Mouse (Mus musculus) neural tube, embryonic 14.5 days (tissue): ENCODE measurements around the gene Sfxn2. TPM values are rescaled to one million over a fixed set of nuclear protein-coding genes. Genes with fewer than 3 reads are reported as not detected.

Experiments used
- ATAC-seq: fragments of 200-750 bp; cut with Nextera tagmentation; 2 replicates; pipeline ENCODE4 v1.8.0; 2017; ENCODE audit warnings: low read depth, mild to moderate bottlenecking, moderate TSS enrichment, moderate library complexity
- H3K27ac ChIP-seq: fragments of 300-500 bp; sonication (generic); 2 replicates; pipeline ENCODE4 v1.5.1; 2014; ENCODE audit warnings: low read depth, mild to moderate bottlenecking, control low read depth, low read length, moderate library complexity, mixed read lengths
- H3K27me3 ChIP-seq: fragments of 300-500 bp; sonication (generic); 2 replicates; pipeline ENCODE4 v1.6.1; 2014; ENCODE audit warnings: low read length; ENCODE audit not compliant: control insufficient read depth, insufficient read depth
- H3K36me3 ChIP-seq: fragments of 300-500 bp; sonication (generic); 2 replicates; pipeline ENCODE4 v1.6.1; 2014; ENCODE audit warnings: low read length, mixed read lengths; ENCODE audit not compliant: control insufficient read depth, insufficient read depth
- H3K4me1 ChIP-seq: fragments of 300-500 bp; sonication (generic); 2 replicates; pipeline ENCODE4 v1.6.1; 2014; ENCODE audit warnings: low read length; ENCODE audit not compliant: control insufficient read depth, insufficient read depth
- H3K4me2 ChIP-seq: fragments of 300-500 bp; sonication (generic); 2 replicates; pipeline ENCODE4 v1.6.1; 2014; ENCODE audit warnings: mild to moderate bottlenecking, low read depth, low read length, control low read depth
- H3K4me3 ChIP-seq: fragments of 300-500 bp; sonication (generic); 2 replicates; pipeline ENCODE4 v1.5.1; 2014; ENCODE audit warnings: low read depth, low read length, control low read depth, mixed read lengths
- H3K9ac ChIP-seq: fragments of 300-500 bp; sonication (generic); replicated peaks from 2 replicates; pipeline ENCODE4 v1.6.1; 2014; ENCODE audit warnings: low read depth, mild to moderate bottlenecking, control low read depth, low read length, mixed read lengths
- H3K9me3 ChIP-seq: fragments of 300-500 bp; sonication (generic); 2 replicates; pipeline ENCODE4 v1.6.1; 2016; ENCODE audit warnings: low read length; ENCODE audit not compliant: control insufficient read depth
- WGBS: fragments of 180-500 bp; shearing (Covaris S2); extraction: QIAGEN DNeasy Blood & Tissue Kit; methylation state at CpG from one replicate; pipeline ENCODE4 v1.1.7; 2014; 5-methylcytosine and 5-hydroxymethylcytosine counted together
- polyA plus RNA-seq: library from polyadenylated mRNA; unstranded; fragments of >200 nt; fragmentation: Nextera tagmentation; extraction: Ambion mirVana; gene quantifications from 2 replicates; pipeline ENCODE4 v1.2.1, GENCODE M21; 2014

The Sfxn2 gene
- polyA plus RNA-seq, 1 experiment from 2014 or later, result 10.7 TPM

DNA sequence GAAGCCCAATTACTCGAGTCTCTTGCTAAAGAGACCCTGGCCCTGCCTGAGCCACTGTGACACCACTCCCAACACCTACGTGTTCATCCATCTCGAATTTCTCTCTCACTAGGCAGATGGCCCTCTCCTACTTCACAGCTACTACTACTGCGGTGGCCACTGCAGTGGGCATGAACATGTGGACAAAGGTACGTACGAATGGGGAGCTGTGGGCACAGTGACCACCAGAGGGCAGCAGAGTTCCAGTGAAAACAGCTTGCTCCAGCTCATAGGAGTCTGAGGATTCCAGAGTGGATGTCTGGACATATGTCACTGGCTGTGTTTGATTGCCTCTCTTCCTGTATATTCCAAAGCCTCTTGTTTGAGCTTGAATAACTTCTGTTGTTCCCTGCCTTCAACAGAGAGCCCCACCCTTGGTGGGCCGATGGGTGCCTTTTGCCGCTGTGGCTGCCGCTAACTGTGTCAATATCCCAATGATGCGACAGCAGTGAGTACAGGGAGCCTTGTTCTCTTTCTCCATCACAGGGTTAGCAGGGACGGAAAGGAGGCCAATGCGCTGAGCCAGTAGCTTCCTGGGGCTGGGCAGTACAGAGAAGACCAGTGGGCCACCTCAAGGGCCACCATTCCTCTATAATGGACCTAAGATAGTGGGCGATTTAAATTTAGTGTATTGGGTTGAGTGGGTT lies 14.8 kb downstream of the Sfxn2 start:
- Histone ChIP-seq H3K27ac (no peak overlapping the region), H3K9ac (no peak overlapping the region), H3K27me3 (no peaks in the 10 kb centered on the region), H3K4me2 (no peak overlapping the region), H3K4me1 (no peaks in the 10 kb centered on the region), H3K36me3 (peaks cover 8% of the 10 kb centered on the region), H3K4me3 (no peak overlapping the region), H3K9me3 (no peaks in the 10 kb centered on the region)
- 58% methylated on average over 13 of the region's 13 CpGs for WGBS
- ATAC-seq, result peak; percentile 79; the same call in 1 of the 2 replicates

DNA sequence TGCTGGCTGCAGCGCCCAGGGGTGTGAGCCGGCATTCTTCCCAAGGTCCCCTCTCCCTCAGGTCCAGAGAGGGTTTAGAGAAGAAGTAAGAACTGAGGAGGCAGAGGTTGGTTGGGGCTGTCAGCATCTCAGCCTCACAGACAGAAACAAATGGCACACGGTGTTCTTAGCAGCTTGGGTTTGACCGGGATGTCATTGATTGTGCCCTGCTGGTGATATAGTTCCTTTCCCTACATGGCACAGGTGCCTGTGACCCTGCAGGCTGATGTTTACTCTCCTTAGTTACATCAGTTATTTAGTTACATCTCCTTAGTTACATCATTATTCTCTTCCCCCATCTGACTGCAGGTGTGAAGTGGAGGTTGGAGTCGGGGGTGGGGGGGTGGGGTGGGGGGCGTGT lies 18.4 kb downstream of the Sfxn2 start:
- no peak overlapping the region for H3K27ac ChIP-seq
- WGBS, result 88% methylated on average over 6 of the region's 6 CpGs
- no peaks in the 10 kb centered on the region for H3K9me3 ChIP-seq
- no peak overlapping the region for H3K9ac ChIP-seq
- no peaks in the 10 kb centered on the region for H3K4me1 ChIP-seq
- H3K4me2 ChIP-seq, result no peak overlapping the region
- H3K36me3 ChIP-seq, result peaks cover 8% of the 10 kb centered on the region
- H3K4me3 ChIP-seq, result no peak overlapping the region
- H3K27me3 ChIP-seq, result no peaks in the 10 kb centered on the region
- no peak for ATAC-seq

DNA sequence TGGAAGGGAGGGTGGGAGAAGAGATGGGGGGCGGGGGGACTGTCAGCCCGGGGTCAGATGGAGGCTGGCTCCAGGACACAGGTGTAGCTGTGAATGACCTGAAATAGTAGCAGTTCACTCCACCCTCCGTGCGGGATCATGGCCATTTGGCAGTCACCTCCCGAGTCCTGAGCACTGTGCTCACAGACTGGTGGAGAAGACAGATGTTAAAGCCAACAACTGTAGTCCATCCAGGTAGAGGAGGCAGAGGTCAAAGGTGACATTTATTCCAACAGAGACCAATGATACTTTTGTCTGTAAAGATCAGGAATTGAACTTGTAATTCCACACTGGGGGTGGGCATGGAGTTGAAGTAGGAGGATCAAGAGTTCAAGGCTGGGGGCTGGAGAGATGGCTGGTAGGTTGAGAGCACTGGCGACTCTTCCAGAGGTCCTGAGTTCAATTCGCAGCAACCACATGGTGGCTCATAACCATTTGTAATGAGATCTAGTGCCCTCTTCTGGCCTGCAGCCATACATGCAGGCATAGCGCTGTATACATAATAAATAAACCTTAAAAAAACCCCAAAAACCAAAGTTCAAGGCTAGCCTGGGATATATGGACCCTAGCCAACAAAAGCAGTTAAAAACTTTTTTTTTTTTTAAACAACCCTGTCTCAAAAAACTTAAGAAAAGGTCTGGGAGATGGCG lies 19.7 kb downstream of the Sfxn2 start:
- no peaks in the 10 kb centered on the region for H3K4me1 ChIP-seq
- no peak for ATAC-seq
- H3K36me3 ChIP-seq, result peaks cover 8% of the 10 kb centered on the region
- H3K27me3 ChIP-seq, result no peaks in the 10 kb centered on the region
- H3K4me3 ChIP-seq, result no peak overlapping the region
- WGBS, result 96% methylated on average over 9 of the region's 9 CpGs
- H3K4me2 ChIP-seq, result no peak overlapping the region
- H3K27ac ChIP-seq, result no peak overlapping the region
- H3K9ac ChIP-seq, result no peak overlapping the region
- H3K9me3 ChIP-seq, result no peaks in the 10 kb centered on the region

DNA sequence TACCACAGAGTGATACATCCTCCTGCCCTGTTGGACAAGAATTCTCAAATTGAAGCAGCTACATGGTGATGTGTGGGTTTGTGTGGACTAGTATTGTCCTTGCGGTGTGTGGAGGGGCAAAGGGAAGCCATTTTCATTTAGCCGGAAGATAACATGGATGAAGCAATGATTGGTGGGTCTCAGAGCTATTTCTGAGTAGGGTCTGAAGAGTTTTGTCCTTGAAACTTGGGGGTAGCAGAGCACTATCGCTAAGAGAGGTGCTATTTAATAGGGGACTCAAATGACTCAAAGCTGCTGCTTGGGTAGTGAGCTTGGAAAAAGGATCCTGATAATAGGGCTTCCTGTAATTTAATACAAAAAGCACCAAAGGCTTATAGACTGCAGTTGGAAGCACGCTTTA lies 25.0 kb downstream of the Sfxn2 start:
- Histone ChIP-seq H3K27ac (no peak overlapping the region), H3K4me3 (no peak overlapping the region), H3K4me1 (peaks cover 8% of the 10 kb centered on the region), H3K4me2 (peak overlapping the region; percentile 16; the same call in 1 of the 2 replicates), H3K9me3 (no peaks in the 10 kb centered on the region), H3K27me3 (no peaks in the 10 kb centered on the region), H3K9ac (no peak overlapping the region), H3K36me3 (no peaks in the 10 kb centered on the region)
- WGBS, result 80% methylated on average over 4 of the region's 4 CpGs
- no peak for ATAC-seq

DNA sequence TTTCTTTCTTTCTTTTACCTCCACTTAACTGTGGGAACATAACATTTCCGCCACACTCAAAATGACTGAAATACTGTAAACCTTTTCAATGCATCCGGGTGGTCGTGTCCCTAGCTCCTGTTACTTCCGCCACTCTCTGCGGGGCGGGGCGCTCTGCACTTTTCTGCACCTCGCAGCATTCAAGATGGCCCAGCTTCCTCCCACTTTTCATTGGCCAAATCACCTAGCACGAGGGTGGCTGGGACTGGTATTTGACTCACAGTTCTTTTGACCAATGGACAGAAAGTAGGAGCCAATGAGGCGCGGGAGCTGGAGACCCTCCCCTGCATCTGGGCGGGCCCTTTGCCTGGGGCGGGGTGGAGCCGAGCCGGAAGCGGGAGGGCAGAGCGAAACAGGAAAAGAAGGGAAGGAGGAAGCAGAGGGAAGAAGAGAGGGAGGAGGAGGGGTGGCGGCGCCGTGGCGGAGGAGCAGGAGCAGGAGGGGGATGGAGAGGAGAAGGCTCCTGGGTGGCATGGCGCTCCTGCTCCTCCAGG lies 25.6 kb downstream of the Sfxn2 start, which contains the start of gene Wbp1l:
TSS of gene Wbp1l (plus strand) at position 365 of the 533 bp plus-strand sequence.
- peak within 1 kb of the TSS; percentile 65 for H3K4me3 ChIP-seq
- peak; percentile 99 for ATAC-seq

DNA sequence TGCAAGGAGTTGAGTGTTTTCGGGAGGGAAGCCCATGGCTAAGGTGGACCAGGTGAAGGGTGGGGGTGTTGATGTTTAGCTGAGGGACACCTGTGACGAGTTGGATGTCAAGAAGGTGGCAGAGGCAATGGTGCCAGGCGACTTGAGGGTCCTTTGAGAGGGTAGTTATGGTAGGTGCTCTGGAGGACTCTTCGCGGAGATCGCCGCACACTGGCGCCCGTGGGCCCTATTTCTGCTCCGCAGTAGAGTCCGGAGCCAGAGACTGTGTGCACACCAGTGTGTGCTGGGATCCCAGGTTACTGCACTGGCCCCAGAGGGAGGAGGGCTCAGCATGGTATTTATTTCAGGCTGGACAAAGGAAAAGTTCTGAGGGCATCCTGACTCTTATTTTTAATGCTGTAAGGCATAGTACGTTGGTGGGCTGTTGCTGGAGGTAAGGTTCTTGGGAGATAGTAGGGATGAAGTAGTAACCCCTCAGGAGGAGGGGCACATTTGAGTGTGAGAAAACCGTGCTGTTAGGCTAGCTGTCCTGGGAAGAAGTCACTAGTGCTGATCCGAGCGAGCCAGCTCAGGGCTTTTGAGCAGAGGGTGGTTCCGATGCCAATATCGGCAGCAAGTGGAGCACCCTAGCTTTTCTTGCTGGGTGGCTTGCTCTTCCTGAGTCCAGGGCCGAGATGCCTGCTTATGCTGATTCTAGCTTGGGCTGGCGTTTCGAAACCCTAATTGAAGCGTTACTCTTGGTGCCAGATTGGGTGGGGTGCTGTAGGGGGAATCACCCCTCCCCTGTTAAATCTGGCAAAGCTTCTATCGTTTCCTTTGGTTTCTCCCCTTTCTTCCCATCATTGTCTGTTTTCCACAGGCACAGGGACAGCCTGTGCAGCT lies 26.5 kb downstream of the Sfxn2 start:
- 21% methylated on average over 22 of the region's 22 CpGs for WGBS
- ATAC-seq, result peak; percentile 26
- peak overlapping the region; percentile 24; the same call in 1 of the 2 replicates for H3K27ac ChIP-seq

More for the DNA sequence above, 25.6 kb downstream of the Sfxn2 start, which contains the start of gene Wbp1l:
- peak within 1 kb of the TSS; percentile 67 for H3K9ac ChIP-seq
- WGBS, result under 1% methylated on average over 21 of the region's 22 CpGs
- no peaks in the 10 kb centered on the region for H3K27me3 ChIP-seq
- no peaks in the 10 kb centered on the region for H3K9me3 ChIP-seq
- H3K27ac ChIP-seq, result peak within 1 kb of the TSS; percentile 24; the same call in 1 of the 2 replicates
- peak within 1 kb of the TSS; percentile 88 for H3K4me2 ChIP-seq
- H3K36me3 ChIP-seq, result no peaks in the 10 kb centered on the region
- H3K4me1 ChIP-seq, result peaks cover 8% of the 10 kb centered on the region

DNA sequence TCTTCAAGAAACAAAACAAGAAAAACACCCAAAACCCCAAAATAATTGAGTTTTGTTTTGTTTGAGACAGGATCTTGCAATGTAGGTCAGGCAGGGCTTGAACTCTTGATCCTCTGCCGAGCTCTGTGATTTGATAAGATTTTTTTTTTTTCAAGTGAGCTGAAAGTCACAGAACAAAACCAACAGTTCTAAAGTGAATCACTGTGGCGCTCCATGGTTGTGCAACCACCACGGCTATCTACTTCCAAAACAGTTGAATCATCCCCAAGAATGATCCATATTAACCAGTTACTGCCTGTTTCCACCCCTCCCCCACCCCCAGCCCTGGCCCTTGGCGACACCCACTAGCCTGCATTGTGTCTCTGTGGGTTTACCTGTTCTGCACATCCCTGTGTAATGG lies 27.2 kb downstream of the Sfxn2 start:
- no peak for ATAC-seq
- Histone ChIP-seq H3K4me3 (peak overlapping the region; percentile 65; the same call in 1 of the 2 replicates), H3K4me1 (peaks cover 8% of the 10 kb centered on the region), H3K36me3 (no peaks in the 10 kb centered on the region), H3K27ac (no peak overlapping the region), H3K9ac (no peak overlapping the region), H3K9me3 (no peaks in the 10 kb centered on the region), H3K27me3 (no peaks in the 10 kb centered on the region), H3K4me2 (peak overlapping the region; percentile 88; the same call in 1 of the 2 replicates)
- 79% methylated on average over 4 of the region's 4 CpGs for WGBS

More for the DNA sequence above, 26.5 kb downstream of the Sfxn2 start:
- no peaks in the 10 kb centered on the region for H3K9me3 ChIP-seq
- no peaks in the 10 kb centered on the region for H3K27me3 ChIP-seq
- peaks cover 8% of the 10 kb centered on the region for H3K4me1 ChIP-seq
- peak overlapping the region; percentile 67 for H3K9ac ChIP-seq
- peak overlapping the region; percentile 88 for H3K4me2 ChIP-seq
- H3K36me3 ChIP-seq, result no peaks in the 10 kb centered on the region
- peak overlapping the region; percentile 65 for H3K4me3 ChIP-seq

DNA sequence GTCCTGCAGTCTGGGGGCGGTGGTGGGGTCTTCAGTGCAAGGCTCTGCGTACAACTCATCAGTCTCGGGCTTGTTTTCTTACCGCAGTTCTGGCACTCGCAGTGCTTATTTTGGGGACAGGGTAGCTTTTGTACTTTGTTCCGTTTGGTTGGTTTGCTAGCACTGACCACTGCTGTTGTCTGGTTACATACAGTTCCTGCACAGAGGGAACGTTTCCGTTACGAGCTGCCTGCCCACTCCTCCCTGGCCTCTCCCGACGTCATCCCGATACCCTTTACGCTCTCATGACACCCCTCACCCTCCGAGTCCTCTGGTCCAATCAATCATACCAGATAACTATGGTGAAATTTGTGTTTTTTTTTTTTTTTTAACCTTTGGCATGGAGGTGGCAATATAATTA lies 28.3 kb downstream of the Sfxn2 start:
- no peaks in the 10 kb centered on the region for H3K9me3 ChIP-seq
- no peaks in the 10 kb centered on the region for H3K27me3 ChIP-seq
- H3K4me1 ChIP-seq, result peaks cover 8% of the 10 kb centered on the region
- H3K27ac ChIP-seq, result no peak overlapping the region
- no peak for ATAC-seq
- H3K4me3 ChIP-seq, result no peak overlapping the region
- 0 out of 2 replicates have a peak, but pooled peaks cover 8% of the 10 kb centered on the region for H3K36me3 ChIP-seq
- H3K4me2 ChIP-seq, result no peak overlapping the region
- no peak overlapping the region for H3K9ac ChIP-seq
- WGBS, result 93% methylated on average over 14 of the region's 14 CpGs
